Mouse (Mus musculus) forebrain, embryonic 14.5 days (tissue): ENCODE measurements at regions not wholly inside any gene's neighbourhood (a gene's known extent, or its start where the extent isn't known, plus 50 kb on each side); places are given as distances from the start of the nearest gene placed in this dataset.

ENCODE experiments used
- ATAC-seq: fragments of 200-750 bp; cut with Nextera tagmentation; 2 replicates; pipeline ENCODE4 v1.8.0; 2017; ENCODE audit warnings: mild to moderate bottlenecking, moderate library complexity
- DNase-seq: peaks from one replicate; pipeline ENCODE4 v3.0.0-alpha.2; 2015; ENCODE audit warnings: low spot score
- H3K27ac ChIP-seq: fragments of 300-500 bp; sonication (generic); 2 replicates; pipeline ENCODE4 v1.5.1; 2014; ENCODE audit warnings: low read depth, mild to moderate bottlenecking, control low read depth, low read length, moderate library complexity
- H3K27me3 ChIP-seq: fragments of 300-500 bp; sonication (generic); replicated peaks from 2 replicates; pipeline ENCODE4 v1.6.1; 2014; ENCODE audit warnings: low read length, control low read depth, mixed read lengths; ENCODE audit not compliant: control insufficient read depth, insufficient read depth
- H3K36me3 ChIP-seq: fragments of 300-500 bp; sonication (generic); 2 replicates; pipeline ENCODE4 v1.6.1; 2014; ENCODE audit warnings: low read length, control low read depth; ENCODE audit not compliant: control insufficient read depth, insufficient read depth
- H3K4me1 ChIP-seq: fragments of 300-500 bp; sonication (generic); 2 replicates; pipeline ENCODE4 v1.6.1; 2014; ENCODE audit warnings: antibody characterized with exemption, low read length, control low read depth; ENCODE audit not compliant: control insufficient read depth, insufficient read depth
- H3K4me2 ChIP-seq: fragments of 300-500 bp; sonication (generic); 2 replicates; pipeline ENCODE4 v1.6.1; 2014; ENCODE audit warnings: mild to moderate bottlenecking, control low read depth, low read length
- H3K4me3 ChIP-seq: fragments of 300-500 bp; sonication (generic); 2 replicates; pipeline ENCODE4 v1.5.1; 2014; ENCODE audit warnings: low read depth, low read length, control low read depth
- H3K9ac ChIP-seq: fragments of 300-500 bp; sonication (generic); 2 replicates; pipeline ENCODE4 v1.6.1; 2014; ENCODE audit warnings: mild to moderate bottlenecking, low read length, control low read depth, moderate library complexity
- H3K9me3 ChIP-seq: fragments of 300-500 bp; sonication (generic); replicated peaks from 2 replicates; pipeline ENCODE4 v1.6.1; 2016; ENCODE audit warnings: low read length, control low read depth, mixed read lengths; ENCODE audit not compliant: control insufficient read depth
- WGBS: fragments of 180-500 bp; shearing (Covaris S2); extraction: QIAGEN DNeasy Blood & Tissue Kit; methylation state at CpG from one replicate; pipeline ENCODE4 v1.1.7; 2014; 5-methylcytosine and 5-hydroxymethylcytosine counted together

DNA sequence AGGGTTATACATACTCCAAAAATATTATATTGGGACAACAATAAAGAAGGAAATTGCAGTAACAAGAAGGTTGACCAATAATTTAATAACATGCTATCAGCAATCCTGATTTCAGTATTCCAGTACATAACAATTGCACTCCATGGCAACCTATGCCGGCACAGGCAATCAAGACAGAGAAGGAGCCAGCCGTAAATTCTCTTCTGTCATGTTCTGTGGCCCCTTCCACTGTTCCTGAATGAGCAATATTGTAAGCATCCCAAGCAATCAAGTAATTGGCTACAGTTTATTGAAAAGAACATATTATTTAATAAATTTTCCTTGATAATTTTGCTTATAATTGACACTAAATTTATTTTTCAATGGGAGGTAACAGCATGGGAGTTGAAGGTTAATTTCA lies 345.8 kb downstream of the Arl4a start:
- no peak overlapping the region for H3K4me3 ChIP-seq
- no peak overlapping the region for H3K27ac ChIP-seq
- H3K9ac ChIP-seq, result no peak overlapping the region
- 78% methylated on average over 2 of the region's 2 CpGs for WGBS
- DNase-seq (no peak), ATAC-seq (no peak)
- H3K9me3 ChIP-seq, result no peaks in the 10 kb centered on the region
- H3K27me3 ChIP-seq, result no peaks in the 10 kb centered on the region
- no peak overlapping the region for H3K4me2 ChIP-seq
- H3K4me1 ChIP-seq, result no peaks in the 10 kb centered on the region
- no peaks in the 10 kb centered on the region for H3K36me3 ChIP-seq

DNA sequence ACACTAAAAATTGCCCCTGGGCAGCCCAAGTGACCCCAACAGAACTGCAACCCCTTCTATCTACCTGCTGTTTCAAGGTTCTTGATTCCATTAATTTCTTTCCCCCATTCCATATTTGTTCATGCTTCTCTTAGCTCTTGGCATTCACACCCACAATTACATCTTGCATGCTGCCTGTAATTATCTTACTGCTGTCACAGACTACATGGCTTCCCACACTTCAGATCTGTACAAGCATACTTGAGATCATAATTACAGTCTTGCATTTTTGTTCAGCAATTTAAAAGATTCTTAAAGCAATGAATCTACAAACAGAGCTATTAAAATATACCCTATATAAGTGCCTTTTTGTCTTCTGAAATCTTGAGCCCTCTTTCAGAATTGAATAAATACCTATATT lies 352.4 kb downstream of the Arl4a start:
- Histone ChIP-seq H3K4me1 (no peaks in the 10 kb centered on the region), H3K27ac (no peak overlapping the region), H3K4me3 (no peak overlapping the region), H3K36me3 (no peaks in the 10 kb centered on the region), H3K4me2 (no peak overlapping the region), H3K27me3 (no peaks in the 10 kb centered on the region), H3K9me3 (no peaks in the 10 kb centered on the region), H3K9ac (no peak overlapping the region)
- DNase-seq (peak; percentile 42), ATAC-seq (no peak)

DNA sequence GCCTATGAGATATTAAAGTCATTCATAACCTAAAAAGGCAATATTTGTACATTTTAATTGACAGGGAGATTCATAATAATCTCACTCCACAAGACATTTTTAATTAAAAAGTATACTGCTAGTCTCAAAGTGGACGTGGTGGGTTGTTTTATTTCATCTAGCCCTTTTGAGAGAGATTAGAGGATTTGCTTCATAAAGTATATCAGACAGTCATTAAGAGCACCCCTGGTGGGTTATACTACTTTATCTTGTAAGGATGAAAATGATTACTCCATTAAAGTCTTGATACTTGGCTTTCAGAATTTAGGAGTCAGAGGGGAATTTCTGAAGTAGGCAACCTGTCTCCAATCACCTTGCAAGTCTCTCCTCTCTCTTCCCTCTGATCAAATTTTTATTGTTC lies 355.7 kb downstream of the Arl4a start:
- no peaks in the 10 kb centered on the region for H3K27me3 ChIP-seq
- H3K9me3 ChIP-seq, result no peaks in the 10 kb centered on the region
- no peaks in the 10 kb centered on the region for H3K36me3 ChIP-seq
- no peak overlapping the region for H3K9ac ChIP-seq
- no peaks in the 10 kb centered on the region for H3K4me1 ChIP-seq
- ATAC-seq (no peak), DNase-seq (no peak)
- 70% methylated on average over 1 of the region's 1 CpGs for WGBS
- no peak overlapping the region for H3K27ac ChIP-seq
- H3K4me3 ChIP-seq, result no peak overlapping the region
- H3K4me2 ChIP-seq, result no peak overlapping the region

DNA sequence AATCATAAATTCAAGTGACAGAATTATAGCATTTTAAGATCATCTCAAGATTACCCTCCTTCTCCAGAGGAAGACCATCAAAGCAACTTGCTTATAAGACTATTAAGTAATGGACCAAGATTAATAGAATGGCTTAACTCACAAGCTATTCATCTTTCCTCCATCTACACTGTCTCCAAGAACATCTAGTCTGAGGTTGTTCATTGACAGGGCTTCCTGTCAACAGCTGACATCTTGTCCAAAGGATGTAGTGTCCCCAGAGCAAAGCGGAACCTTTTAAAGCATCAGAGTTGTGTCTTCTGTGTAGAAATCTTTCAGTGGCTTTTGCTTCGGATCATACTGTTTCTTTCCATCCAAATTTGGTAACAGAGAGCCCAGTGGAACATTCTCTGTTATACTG lies 362.2 kb downstream of the Arl4a start:
- Histone ChIP-seq H3K36me3 (no peaks in the 10 kb centered on the region), H3K4me3 (no peak overlapping the region), H3K9me3 (no peaks in the 10 kb centered on the region), H3K4me1 (no peaks in the 10 kb centered on the region), H3K9ac (no peak overlapping the region), H3K27ac (no peak overlapping the region), H3K27me3 (no peaks in the 10 kb centered on the region), H3K4me2 (no peak overlapping the region)
- DNase-seq, result no peak
- WGBS, result 94% methylated on average over 2 of the region's 2 CpGs
- ATAC-seq, result no peak

DNA sequence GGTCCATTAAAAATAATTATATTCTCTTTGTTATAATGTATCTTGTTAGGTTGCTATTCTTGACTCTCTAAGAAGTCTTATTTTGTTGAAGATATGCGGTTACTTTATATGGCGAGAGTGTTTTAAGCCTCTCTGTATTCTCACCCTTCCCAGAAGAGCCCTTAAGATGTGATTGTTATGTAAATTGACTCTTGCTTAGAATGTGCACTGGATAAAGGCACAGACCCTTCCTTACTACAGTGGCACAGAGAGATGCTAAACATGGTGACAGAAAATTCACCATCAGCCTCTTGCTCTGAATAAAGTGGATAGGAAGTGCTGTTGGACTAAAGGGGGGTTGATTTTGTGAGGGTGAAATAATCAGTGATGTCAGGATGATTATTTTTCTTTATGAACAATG lies 370.1 kb downstream of the Arl4a start:
- DNase-seq, result peak; percentile 27
- H3K27ac ChIP-seq, result no peak overlapping the region
- H3K9ac ChIP-seq, result no peak overlapping the region
- ATAC-seq, result 0 out of 2 replicates have a peak, but pooled peaks have one; percentile 48
- H3K27me3 ChIP-seq, result no peaks in the 10 kb centered on the region
- no peak overlapping the region for H3K4me3 ChIP-seq
- no peaks in the 10 kb centered on the region for H3K36me3 ChIP-seq
- 11% methylated on average over 2 of the region's 2 CpGs for WGBS
- H3K4me1 ChIP-seq, result no peaks in the 10 kb centered on the region
- no peak overlapping the region for H3K4me2 ChIP-seq
- no peaks in the 10 kb centered on the region for H3K9me3 ChIP-seq

DNA sequence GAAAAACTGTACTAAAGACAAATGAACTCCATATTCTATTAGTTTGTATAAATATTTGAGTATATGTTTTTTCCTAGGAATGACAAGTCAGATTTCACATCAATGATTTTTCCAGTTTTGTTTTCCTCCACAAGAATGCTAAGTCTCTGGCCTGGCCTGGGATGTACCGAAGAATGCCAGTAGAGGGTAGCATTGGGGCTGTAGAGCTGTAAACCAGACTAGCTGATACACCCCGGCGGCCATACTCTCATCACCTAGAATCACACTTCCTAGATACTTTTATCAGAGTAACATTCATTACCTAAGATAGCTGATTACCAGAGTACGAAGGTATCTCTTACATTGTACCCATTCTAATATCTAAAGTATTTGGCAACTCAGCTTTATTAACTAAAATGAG lies 372.4 kb downstream of the Arl4a start:
- Histone ChIP-seq H3K4me3 (no peak overlapping the region), H3K9ac (no peak overlapping the region), H3K27me3 (no peaks in the 10 kb centered on the region), H3K27ac (no peak overlapping the region), H3K9me3 (no peaks in the 10 kb centered on the region), H3K4me2 (no peak overlapping the region), H3K4me1 (no peaks in the 10 kb centered on the region), H3K36me3 (no peaks in the 10 kb centered on the region)
- peak; percentile 86 for DNase-seq
- WGBS, result 13% methylated on average over 4 of the region's 4 CpGs
- ATAC-seq, result peak; percentile 88

DNA sequence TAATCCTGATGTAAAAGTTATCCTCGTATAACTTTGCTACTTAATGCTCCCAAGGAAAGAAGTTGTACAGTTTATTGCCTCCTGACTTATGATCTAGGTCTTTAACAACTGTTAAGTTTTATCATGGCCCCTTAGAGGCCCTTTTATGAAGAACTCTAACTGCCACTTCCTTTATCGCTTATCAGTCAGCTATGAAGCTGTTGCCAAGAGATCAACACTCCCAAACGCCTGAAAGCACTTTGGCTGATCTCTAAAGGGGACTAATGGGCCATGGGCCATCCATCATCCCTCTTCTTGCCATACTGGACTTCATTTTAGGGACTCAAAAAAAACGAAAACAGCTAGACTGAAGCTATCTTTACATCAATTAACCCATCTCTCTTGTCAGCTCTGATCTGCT lies 377.4 kb downstream of the Arl4a start:
- DNase-seq, result no peak
- Histone ChIP-seq H3K4me2 (no peak overlapping the region), H3K4me1 (no peaks in the 10 kb centered on the region), H3K36me3 (no peaks in the 10 kb centered on the region), H3K27me3 (no peaks in the 10 kb centered on the region), H3K9ac (no peak overlapping the region), H3K4me3 (no peak overlapping the region), H3K9me3 (no peaks in the 10 kb centered on the region), H3K27ac (no peak overlapping the region)
- no peak for ATAC-seq
- 68% methylated on average over 4 of the region's 4 CpGs for WGBS

DNA sequence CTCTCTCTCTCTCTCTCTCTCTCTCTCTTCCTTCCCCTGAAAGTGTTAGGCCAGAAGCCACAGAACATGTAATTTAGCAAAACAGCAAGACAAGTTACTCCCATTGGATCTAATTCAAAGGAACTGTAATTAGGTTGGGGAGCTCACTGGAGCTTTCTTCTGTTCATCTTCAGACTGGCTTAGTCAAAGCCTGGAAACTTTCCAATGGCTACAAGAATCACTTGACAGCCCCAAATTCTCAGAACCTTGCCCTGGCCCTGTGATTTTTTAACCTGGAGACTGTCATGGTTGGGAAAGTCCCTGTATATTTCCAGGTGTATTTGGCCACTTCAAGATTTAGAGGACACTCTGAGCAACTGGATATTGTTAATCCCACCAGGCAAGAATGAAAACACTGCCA lies 381.2 kb downstream of the Arl4a start:
- Histone ChIP-seq H3K4me1 (no peaks in the 10 kb centered on the region), H3K36me3 (no peaks in the 10 kb centered on the region), H3K4me3 (no peak overlapping the region), H3K4me2 (no peak overlapping the region), H3K9me3 (no peaks in the 10 kb centered on the region), H3K27ac (no peak overlapping the region), H3K9ac (no peak overlapping the region), H3K27me3 (no peaks in the 10 kb centered on the region)
- ATAC-seq (no peak), DNase-seq (no peak)

DNA sequence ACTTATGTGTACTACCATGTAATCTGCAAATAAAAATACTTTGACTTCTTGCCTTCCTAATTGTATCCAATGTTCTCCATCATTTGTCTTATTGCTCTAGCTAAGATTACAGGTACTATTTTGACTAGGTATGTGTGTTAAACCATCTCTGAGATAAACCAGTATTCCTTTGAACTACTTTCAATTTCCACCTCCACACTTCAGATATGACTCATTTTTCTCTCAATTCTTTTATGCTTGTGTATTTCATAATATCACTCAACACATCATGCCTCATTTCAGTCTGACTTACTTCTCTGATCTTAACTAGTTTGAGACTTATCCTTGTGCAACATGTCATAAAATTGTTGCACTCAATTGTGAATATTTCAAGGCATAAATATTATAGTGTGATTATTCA lies 388.9 kb downstream of the Arl4a start:
- ATAC-seq (no peak), DNase-seq (no peak)
- Histone ChIP-seq H3K9me3 (no peaks in the 10 kb centered on the region), H3K4me1 (no peaks in the 10 kb centered on the region), H3K4me3 (no peak overlapping the region), H3K27ac (no peak overlapping the region), H3K27me3 (no peaks in the 10 kb centered on the region), H3K9ac (no peak overlapping the region), H3K4me2 (no peak overlapping the region), H3K36me3 (no peaks in the 10 kb centered on the region)

DNA sequence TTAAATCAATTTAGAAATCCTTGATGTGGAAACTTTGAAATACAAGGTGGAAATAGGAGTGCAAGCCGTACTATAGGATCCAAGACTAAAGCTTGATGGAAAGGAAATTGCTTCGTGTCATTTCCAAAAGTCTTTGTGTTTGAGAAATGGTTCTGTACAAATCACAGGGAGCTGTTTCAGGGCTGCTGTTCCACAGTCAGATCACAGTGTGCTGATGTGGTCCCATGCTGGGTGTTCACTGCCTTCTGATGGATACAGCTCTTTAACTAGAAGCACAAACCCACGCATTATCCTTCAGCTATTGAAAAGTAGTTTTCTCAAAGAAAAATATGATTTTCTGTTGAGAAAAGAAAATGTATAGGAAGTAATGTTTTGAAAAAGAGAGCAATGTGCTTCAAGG lies 391.3 kb downstream of the Arl4a start:
- 40% methylated on average over 3 of the region's 3 CpGs for WGBS

More for the DNA sequence above, 391.3 kb downstream of the Arl4a start:
- H3K9ac ChIP-seq, result no peak overlapping the region
- no peak overlapping the region for H3K27ac ChIP-seq
- no peaks in the 10 kb centered on the region for H3K9me3 ChIP-seq
- H3K4me3 ChIP-seq, result no peak overlapping the region
- no peaks in the 10 kb centered on the region for H3K27me3 ChIP-seq
- H3K36me3 ChIP-seq, result no peaks in the 10 kb centered on the region
- H3K4me2 ChIP-seq, result no peak overlapping the region
- ATAC-seq (no peak), DNase-seq (peak; percentile 7)
- no peaks in the 10 kb centered on the region for H3K4me1 ChIP-seq
